Mouse (Mus musculus) CD4-positive, CD25-positive, alpha-beta regulatory T cell, adult 2 months (primary cell): Measurements from ENCODE around the gene Gm3005.
"Not testable (repeated sequence)": the region's sequence is repeated elsewhere in the genome, so short reads cannot be mapped to it uniquely, and the experiment has no call there.

Source experiments
- DNase-seq: peaks from one replicate; pipeline ENCODE4 v3.0.0-alpha.2; 2012; ENCODE audit warnings: low read depth, low spot score

Gm3005 gene

GRCm38 (mm10) chr14:3427803-3428202 is at the start of gene Gm3005:
Gene Gm3005 (plus strand): TSS chr14:3428103.
- not testable (repeated sequence) for DNase-seq

GRCm38 (mm10) chr14:3394793-3395192 is 33.1 kb upstream of the Gm3005 start, which contains the start of gene Gm10413:
Gene Gm10413 (plus strand): TSS chr14:3395093.
- DNase-seq = not testable (repeated sequence)

- not testable (repeated sequence) for DNase-seq
These were observed 15.6 kb upstream of the Gm3005 start, which contains the start of gene Gm10409 for GRCm38 (mm10) chr14:3412314-3412713. Gene Gm10409 (plus strand): TSS chr14:3412614.

GRCm38 (mm10) chr14:3449079-3449478 is 21.2 kb downstream of the Gm3005 start, which contains the start of gene Gm10408:
Gene Gm10408 (plus strand): TSS chr14:3449379.
- not testable (repeated sequence) for DNase-seq

GRCm38 (mm10) chr14:3634212-3634611 is 206.3 kb downstream of the Gm3005 start, which contains the start of gene Gm3012:
Gene Gm3012 (plus strand): TSS chr14:3634512.
- not testable (repeated sequence) for DNase-seq
